Mouse (Mus musculus): ENCODE results near the gene Zfp27. TPM values are rescaled to one million over a fixed set of nuclear protein-coding genes. Genes with fewer than 3 reads are reported as not detected.

Zfp27 gene
- 1 to 10 TPM; 3.2 to 4.5 TPM for polyA plus RNA-seq (2017; shearing (Covaris generic))

GRCm38 (mm10) chr7:29905966-29906681 lies at the start of gene Zfp27:
Gene Zfp27, minus strand, starts transcription at chr7:29906572.

GRCm38 (mm10) chr7:29953513-29954401 lies 47.4 kb upstream of the Zfp27 start, which contains the start of gene Zfp74:
Gene Zfp74, minus strand, starts transcription at chr7:29954089.

GRCm38 (mm10) chr7:29908130-29908950 lies 2.0 kb upstream of the Zfp27 start, which contains the start of gene Zfp383:
Gene Zfp383, plus strand, starts transcription at chr7:29908223.

GRCm38 (mm10) chr7:29859532-29860517 lies 46.5 kb downstream of the Zfp27 start, which contains the start of gene Zfp420:
Gene Zfp420, plus strand, starts transcription at chr7:29859979.

GRCm38 (mm10) chr7:29853219-29853842 lies 53.0 kb downstream of the Zfp27 start, which contains the start of gene Zfp940:
Gene Zfp940, minus strand, starts transcription at chr7:29853669.

Other genes starting within 250 kb of the Zfp27 start
- under 1 TPM in 1 of 2 experiments, not detected in 1; 0.82 TPM for gene Catsperg2, start 179.5 kb downstream of the Zfp27 start, polyA plus RNA-seq (2017; shearing (Covaris generic))
- 10 to 100 TPM; 14.7 to 18.3 TPM for gene Zfp84, start 138.0 kb downstream of the Zfp27 start, polyA plus RNA-seq (2017; shearing (Covaris generic))
- 1 to 10 TPM in 1 of 2 experiments, under 1 TPM in 1; 0.47 to 1.1 TPM for gene Zfp30, start 122.6 kb downstream of the Zfp27 start, polyA plus RNA-seq (2017; shearing (Covaris generic))
- gene Zfp790, start 90.5 kb downstream of the Zfp27 start, polyA plus RNA-seq (2017; shearing (Covaris generic)), result 10 to 100 TPM; 16.6 to 17.6 TPM
- gene Zfp940, start 52.9 kb downstream of the Zfp27 start, polyA plus RNA-seq (2017; shearing (Covaris generic)), result 1 to 10 TPM; 4.4 to 7.5 TPM
- gene Zfp420, start 46.6 kb downstream of the Zfp27 start, polyA plus RNA-seq (2017; shearing (Covaris generic)), result 1 to 10 TPM; 5.2 to 5.4 TPM
- 1 to 10 TPM in 1 of 2 experiments, under 1 TPM in 1; 0.84 to 1.0 TPM for gene Zfp383, start 1.7 kb upstream of the Zfp27 start, polyA plus RNA-seq (2017; shearing (Covaris generic))
- gene Zfp74, start 47.5 kb upstream of the Zfp27 start, polyA plus RNA-seq (2017; shearing (Covaris generic)), result 10 to 100 TPM in 1 of 2 experiments, 1 to 10 TPM in 1; 3.8 to 12.7 TPM
- 1 to 10 TPM; 6.8 to 9.1 TPM for gene Zfp568, start 77.4 kb upstream of the Zfp27 start, polyA plus RNA-seq (2017; shearing (Covaris generic))
- 1 to 10 TPM; 1.6 to 5.0 TPM for gene Zfp14, start 144.8 kb upstream of the Zfp27 start, polyA plus RNA-seq (2017; shearing (Covaris generic))
- 1 to 10 TPM; 4.3 to 8.9 TPM for gene Zfp82, start 166.3 kb upstream of the Zfp27 start, polyA plus RNA-seq (2017; shearing (Covaris generic))
- 1 to 10 TPM in 1 of 2 experiments, not detected in 1; 4.2 TPM for gene Gm26920, start 183.8 kb upstream of the Zfp27 start, polyA plus RNA-seq (2017; shearing (Covaris generic))
- gene Zfp566, start 184.0 kb upstream of the Zfp27 start, polyA plus RNA-seq (2017; shearing (Covaris generic)), result 10 to 100 TPM in 1 of 2 experiments, 1 to 10 TPM in 1; 7.9 to 11.2 TPM
- 10 to 100 TPM; 62.3 to 66.4 TPM for gene Zfp260, start 188.2 kb upstream of the Zfp27 start, polyA plus RNA-seq (2017; shearing (Covaris generic))
- 1 to 10 TPM; 5.0 to 7.0 TPM for gene Zfp382, start 215.4 kb upstream of the Zfp27 start, polyA plus RNA-seq (2017; shearing (Covaris generic))